ENCODE assay signal across 24 mouse cellular contexts in the genomic region with DNA sequence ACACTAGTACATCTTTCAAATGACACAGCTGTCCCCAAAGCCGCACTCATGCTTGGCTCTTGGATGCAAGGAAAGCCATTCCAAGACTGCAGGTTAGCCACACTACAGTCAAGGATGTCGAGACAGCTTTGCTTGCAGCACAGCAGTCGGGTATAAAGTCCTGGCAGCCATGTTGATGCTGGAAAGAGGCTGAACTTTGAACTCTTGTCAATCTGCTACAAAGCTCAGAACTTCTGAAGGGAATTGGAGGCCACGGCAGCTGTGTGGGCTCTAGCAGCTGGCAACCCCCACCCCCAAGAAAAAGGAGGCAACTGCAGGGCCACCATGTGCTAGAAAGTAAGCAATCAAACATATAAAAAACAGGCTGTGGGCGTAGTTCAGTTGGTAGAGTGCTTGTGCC.
DNase-seq lines count a peak whose midpoint lies in the region; ATAC-seq and TF ChIP-seq lines count a peak whose summit lies in the region.
"Had no signal": no experiment of that assay in that cellular context is flagged by ENCODE, and none has a peak within 500 bp of the region (broad histone marks: within the 10 kb centered on the region; RNA-seq: fewer than 3 reads in every experiment).

No protein-coding gene starts in this region.

- TF ChIP-seq POLR2A in kidney, adult 2 months (IDR thresholded peaks at IDR 0.05; ENCODE audit: low read depth, low read length): no peak

- no peaks in the 10 kb centered on the region for H3K4me1 ChIP-seq in kidney, adult 2 months (ENCODE audit: control insufficient read depth, insufficient read depth, low read length)
- no peaks in the 10 kb centered on the region for H3K4me1 ChIP-seq in kidney, embryonic 14.5 days (ENCODE audit: control insufficient read depth, insufficient read depth, low read length)
- H3K4me1 ChIP-seq: embryonic facial prominence, embryonic 12.5 days; forebrain, embryonic 13.5 days had no signal

- no peak overlapping the region for H3K27ac ChIP-seq in kidney, adult 2 months (ENCODE audit: insufficient read depth, low read depth, low read length)
- H3K27ac ChIP-seq in kidney, embryonic 14.5 days (ENCODE audit: low read depth, low read length): no peak overlapping the region
- H3K27ac ChIP-seq: embryonic facial prominence, embryonic 10.5 days; embryonic facial prominence, embryonic 12.5 days; forebrain, embryonic 13.5 days; forebrain, embryonic 15.5 days had no signal

- no peak overlapping the region for H3K9ac ChIP-seq in kidney, embryonic 14.5 days (ENCODE audit: low read depth, low read length)
- H3K9ac ChIP-seq: embryonic facial prominence, embryonic 12.5 days; forebrain, embryonic 13.5 days; forebrain, embryonic 15.5 days had no signal

- WGBS in kidney, adult 2 months: 63% methylated on average over 5 of the region's 5 CpGs
- WGBS in kidney, embryonic 14.5 days: 71% methylated on average over 5 of the region's 5 CpGs

- TF ChIP-seq CTCF in kidney, adult 2 months (conservative IDR thresholded peaks at IDR 0.05; ENCODE audit: insufficient read depth, insufficient read length, low read depth, low read length): no peak

- no peak for ATAC-seq in kidney, embryonic 14.5 days (ENCODE audit: low FRiP score, low TSS enrichment)
- ATAC-seq: activated CD4-positive, CD25-positive, alpha-beta regulatory T cell, adult 4 months; CD4-positive, CD25-positive, alpha-beta regulatory T cell, adult 4 months; forebrain, embryonic 13.5 days; forebrain, embryonic 15.5 days; Patski had no signal

- DNase-seq in heart, adult 11 months: peak; percentile 27
- DNase-seq in heart, adult 8-10 months (ENCODE audit: low spot score): no peak
- peak; percentile 17 for DNase-seq in kidney, adult 2 months
- peak; percentile 36 for DNase-seq in thymus, postnatal 0 days (ENCODE audit: low spot score)
- no peak for DNase-seq in thymus, postnatal 10 days (ENCODE audit: low spot score in 2 of 2)
- DNase-seq: adrenal gland, adult 8-10 months; adrenal gland, postnatal 14 days; adrenal gland, postnatal 36 days; B cell, adult 2 months; cerebellum, adult 11-12 months; cerebellum, adult 2 months; cerebellum, adult 9-10 months; cerebellum, postnatal 10 days; cerebellum, postnatal 25 days had no signal

- H3K36me3 ChIP-seq in kidney, adult 2 months (ENCODE audit: control insufficient read depth, insufficient read depth, low read length): no peaks in the 10 kb centered on the region
- no peaks in the 10 kb centered on the region for H3K36me3 ChIP-seq in kidney, embryonic 14.5 days (ENCODE audit: control insufficient read depth, insufficient read depth, low read length)
- H3K36me3 ChIP-seq: embryonic facial prominence, embryonic 10.5 days; embryonic facial prominence, embryonic 12.5 days; forebrain, embryonic 15.5 days; G1E had no signal

- H3K4me3 ChIP-seq in kidney, adult 2 months (ENCODE audit: insufficient read depth, low read depth, low read length): no peak overlapping the region
- H3K4me3 ChIP-seq in kidney, embryonic 14.5 days (ENCODE audit: low read length): no peak overlapping the region
- H3K4me3 ChIP-seq: embryonic facial prominence, embryonic 10.5 days; embryonic facial prominence, embryonic 12.5 days; forebrain, embryonic 13.5 days; forebrain, embryonic 15.5 days had no signal

- H3K4me2 ChIP-seq in kidney, embryonic 14.5 days (replicated peaks; ENCODE audit: low read depth, low read length): no peak overlapping the region
- H3K4me2 ChIP-seq: embryonic facial prominence, embryonic 12.5 days; forebrain, embryonic 13.5 days; forebrain, embryonic 15.5 days had no signal

- no peaks in the 10 kb centered on the region for H3K27me3 ChIP-seq in kidney, adult 2 months (replicated peaks; ENCODE audit: control insufficient read depth, insufficient read depth, low read length)
- no peaks in the 10 kb centered on the region for H3K27me3 ChIP-seq in kidney, embryonic 14.5 days (ENCODE audit: control insufficient read depth, insufficient read depth, low read length)
- H3K27me3 ChIP-seq: CH12.LX; embryonic facial prominence, embryonic 12.5 days; forebrain, embryonic 13.5 days; forebrain, embryonic 15.5 days; Patski had no signal

- no peaks in the 10 kb centered on the region for H3K9me3 ChIP-seq in kidney, embryonic 14.5 days (ENCODE audit: control insufficient read depth, low read length)
- H3K9me3 ChIP-seq: embryonic facial prominence, embryonic 10.5 days; embryonic facial prominence, embryonic 12.5 days; forebrain, embryonic 13.5 days; forebrain, embryonic 15.5 days; G1E had no signal

Comparison
In these comparisons a context has a peak if more than half of its experiments do, and no peak if none do; other contexts are left out.
1. DNase-seq: peak in heart, adult 11 months (single experiment), kidney, adult 2 months (single experiment) and thymus, postnatal 0 days (single experiment); none in heart, adult 8-10 months (single experiment) and thymus, postnatal 10 days (0 of 2).